Mouse (Mus musculus) CD4-positive, CD25-positive, alpha-beta regulatory T cell, adult 2 months (primary cell): ENCODE results near the gene Slc9a5.

Experiments
- DNase-seq: peaks from one replicate; pipeline ENCODE4 v3.0.0-alpha.2; 2012; ENCODE audit warnings: low read depth, low spot score

Slc9a5 gene

DNA sequence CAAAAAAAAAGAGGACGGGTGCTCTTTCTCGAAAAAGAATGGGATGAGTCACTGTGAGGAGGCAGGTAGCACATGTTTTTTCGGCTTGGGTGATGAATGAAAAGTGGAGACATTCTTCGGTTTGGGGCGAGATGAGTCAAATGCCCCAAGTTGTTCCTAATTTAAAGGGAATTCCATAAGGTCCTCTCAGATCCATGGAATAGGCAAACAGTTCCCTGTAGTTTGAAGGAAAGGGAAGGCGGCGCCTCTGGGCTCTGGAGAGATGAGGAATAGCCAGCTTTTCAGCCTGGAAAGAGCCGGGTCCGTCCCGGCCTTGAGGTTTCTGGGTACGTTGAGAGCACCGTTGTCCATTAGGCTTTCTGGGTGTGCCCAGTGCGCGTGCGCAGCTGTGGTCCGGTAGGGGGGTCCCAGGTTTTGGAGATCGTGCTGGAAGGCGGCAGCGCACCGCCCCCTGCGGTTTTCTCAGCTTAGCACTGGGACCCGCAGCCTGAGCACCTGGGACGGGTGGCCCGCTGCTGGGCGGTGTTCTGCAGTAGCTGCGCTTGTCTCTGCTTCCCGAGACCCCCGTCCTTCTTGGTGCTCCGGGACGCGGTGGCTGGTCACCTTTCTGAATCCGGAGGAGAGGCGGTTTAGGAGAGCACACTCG lies at the start of gene Slc9a5:
Gene Slc9a5, plus strand, starts transcription at position 394 of the 646 bp plus-strand sequence.
- peak; percentile 55 for DNase-seq

DNA sequence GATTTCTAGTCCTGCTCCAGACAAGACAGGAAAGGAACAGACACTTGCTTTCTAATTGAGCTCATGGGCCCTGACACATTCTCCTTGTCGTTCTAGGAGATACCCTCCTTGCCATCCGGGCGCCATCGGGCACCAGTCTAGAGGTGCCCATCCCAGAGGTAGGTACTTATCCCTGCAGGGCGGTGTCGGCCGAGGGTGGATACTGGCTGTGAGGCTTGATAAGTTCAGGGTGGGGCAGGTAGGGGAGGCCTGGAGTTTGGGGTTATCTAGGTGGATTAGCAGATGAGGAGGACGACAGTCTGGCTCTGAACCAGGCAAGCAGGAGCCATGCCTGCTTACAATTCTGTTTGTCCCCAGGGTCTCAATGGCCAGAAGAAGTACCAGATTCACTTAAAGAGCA lies 48.7 kb upstream of the Slc9a5 start:
- no peak for DNase-seq

DNA sequence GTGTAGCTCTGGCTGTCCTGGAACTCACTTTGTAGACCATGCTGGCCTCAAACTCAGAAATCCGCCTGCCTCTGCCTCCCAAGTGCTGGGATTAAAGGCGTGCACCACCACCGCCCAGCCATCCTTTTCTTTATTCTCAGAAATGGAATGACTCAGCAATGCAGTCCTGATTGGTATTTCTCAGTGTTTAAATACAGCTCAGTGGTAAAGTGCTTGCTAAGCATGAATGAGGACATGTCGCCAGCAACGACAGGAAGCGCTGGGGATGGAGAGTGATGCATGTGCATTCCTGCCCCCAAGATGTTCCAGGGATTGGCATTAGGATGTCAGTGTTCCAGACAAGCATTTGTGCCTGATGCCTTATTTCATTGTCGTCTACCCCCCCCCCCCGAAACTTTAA lies 45.2 kb upstream of the Slc9a5 start:
- no peak for DNase-seq

DNA sequence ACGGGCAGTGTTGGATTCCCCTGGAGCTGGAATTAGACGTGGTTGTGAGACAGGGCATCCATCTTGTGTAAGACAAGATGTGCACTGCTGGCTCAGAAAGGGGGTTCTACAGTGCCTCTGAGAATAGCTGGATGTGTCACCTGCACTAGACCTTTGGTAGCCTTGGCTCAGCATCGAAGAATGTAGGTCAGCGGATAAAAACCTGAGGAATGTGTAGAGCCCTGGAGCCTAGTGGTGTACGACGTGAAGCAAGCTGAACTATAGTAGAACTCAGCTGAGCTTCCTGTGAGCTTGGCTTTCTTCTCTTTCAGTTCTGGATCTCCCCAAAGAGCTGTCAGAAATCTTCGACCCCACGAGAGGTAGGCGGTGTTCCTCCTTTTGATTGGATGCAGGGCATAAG lies 44.8 kb upstream of the Slc9a5 start:
- DNase-seq, result no peak

DNA sequence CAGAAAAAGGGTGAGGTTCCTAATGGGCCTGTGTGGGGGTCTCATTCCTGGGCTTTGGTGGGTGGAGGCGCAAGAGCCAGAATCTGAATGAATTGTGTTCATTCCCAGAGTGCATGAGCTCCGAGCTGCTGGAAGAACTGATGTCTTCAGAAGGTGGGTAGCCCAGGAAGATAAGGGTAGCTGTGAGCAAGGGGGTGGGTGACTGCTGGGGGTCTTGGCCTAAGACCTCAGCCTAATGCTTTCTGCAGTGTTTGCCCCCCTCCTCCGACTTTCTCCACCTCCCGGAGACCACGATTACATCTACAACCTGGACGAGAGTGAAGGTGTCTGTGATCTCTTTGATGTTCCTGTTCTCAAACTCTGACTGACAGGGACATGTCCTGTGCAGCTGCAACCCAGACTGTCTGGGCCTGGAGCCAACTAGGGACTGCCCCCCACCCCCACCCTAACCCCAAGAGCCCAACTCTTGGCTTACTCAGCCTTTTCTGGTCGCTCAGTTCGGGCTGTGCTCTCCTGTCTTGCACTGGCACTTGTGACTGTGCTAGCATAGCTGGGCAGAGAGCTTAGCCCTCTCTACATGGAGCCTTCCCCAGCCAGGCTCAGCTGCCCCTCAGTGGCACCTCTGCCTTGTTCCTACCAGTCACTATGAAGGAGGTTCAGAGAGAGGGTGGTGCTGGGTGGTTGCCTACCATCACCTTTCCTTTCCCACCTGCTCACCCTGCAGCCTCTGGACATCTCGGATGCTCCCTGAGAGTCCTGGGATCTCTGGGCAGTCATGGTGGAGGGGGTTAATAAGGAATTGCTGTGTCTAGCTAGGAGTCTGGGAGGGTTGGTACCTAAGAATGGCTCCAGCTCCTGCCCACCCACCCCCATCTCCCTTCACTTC lies 44.1 kb upstream of the Slc9a5 start:
- peak; percentile 55 for DNase-seq

DNA sequence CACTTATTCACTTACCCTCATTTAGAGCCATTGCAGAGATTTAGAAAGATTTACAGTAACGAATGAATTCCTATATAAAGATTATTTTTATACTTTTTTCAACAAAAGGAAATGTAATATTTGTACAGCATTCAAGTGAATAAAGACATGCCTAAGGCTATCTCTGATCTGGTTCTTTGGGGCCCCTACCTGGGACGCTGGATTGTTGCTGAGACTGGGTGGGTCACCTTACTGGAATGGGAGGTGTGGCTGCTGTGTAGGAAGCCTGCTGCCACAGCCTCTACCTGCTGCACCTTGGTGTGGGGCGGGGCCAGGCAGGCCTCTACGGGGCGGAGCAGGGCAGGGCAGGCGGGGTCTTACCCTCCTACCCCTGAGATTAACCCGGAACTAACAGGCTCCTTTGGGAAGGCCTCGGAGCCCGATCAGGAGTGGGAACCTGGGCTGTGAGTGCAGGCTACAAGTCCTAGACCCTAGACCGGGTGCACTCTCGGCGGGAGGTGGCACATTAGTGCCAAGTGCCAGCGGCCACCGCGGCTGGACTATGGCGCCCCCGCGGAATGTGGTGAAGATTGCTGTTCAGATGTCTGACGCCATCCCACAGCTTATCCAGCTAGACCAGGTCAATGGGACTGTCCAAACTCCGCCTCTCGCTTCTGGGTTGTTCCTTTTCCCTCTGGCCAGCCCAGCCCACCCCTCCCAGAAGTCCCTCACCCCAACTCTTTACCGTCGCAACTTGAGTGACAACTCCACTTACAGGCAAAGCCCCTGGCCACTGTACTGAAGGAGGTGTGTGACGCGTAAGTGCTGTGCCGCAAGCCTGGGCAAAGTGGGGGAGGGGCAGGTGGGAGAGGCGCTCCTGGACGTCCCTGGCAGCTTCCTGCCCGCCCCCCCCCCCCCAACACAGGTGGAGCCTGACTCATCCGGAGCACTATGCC lies 43.2 kb upstream of the Slc9a5 start, which contains the start of gene Elmo3:
Gene Elmo3, plus strand, starts transcription at position 391 of the 935 bp plus-strand sequence.
- peak; percentile 68 for DNase-seq

DNA sequence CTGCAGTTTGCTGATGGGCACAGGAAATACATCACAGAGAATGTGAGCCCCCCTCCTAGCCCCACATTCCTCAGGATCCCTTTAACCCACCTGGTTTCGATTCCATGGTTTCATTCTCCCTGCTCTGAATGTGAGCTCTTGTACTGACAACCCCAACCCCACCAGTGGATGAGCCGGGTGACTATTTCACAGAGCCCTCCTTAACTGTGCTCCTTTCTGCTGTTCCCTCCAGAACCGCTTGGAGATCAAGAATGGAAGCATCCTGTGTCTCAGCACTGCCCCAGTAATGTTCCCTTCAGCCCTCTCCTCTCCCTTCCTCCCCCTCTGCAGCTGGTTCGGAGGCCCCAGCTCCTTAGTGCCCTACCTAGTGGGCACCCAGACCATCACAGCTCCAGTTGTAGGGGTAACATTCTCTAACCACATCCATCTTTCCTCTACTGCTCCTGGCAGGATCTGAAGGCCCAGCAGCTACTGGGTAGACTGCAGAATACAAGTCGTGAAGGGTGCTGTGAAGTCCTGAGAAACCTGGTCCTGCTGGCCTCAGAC lies 42.4 kb upstream of the Slc9a5 start:
- no peak for DNase-seq

DNA sequence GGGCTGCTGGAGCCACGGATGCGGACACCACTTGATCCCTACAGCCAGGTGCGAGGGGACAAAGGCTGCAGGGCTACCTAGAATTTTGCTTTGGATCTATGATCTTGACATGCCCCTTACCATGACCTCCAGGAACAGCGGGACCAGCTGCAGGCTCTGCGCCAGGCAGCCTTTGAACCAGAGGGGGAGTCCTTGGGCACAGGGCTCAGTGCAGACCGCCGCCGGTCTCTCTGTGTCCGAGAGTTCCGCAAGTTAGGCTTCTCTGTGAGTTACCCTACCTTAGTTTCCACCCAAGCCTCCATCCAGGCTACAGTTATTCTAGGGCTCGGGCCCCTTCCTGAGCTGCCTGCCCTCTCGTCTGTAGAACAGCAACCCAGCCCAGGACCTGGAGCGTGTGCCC lies 41.0 kb upstream of the Slc9a5 start:
- no peak for DNase-seq

DNA sequence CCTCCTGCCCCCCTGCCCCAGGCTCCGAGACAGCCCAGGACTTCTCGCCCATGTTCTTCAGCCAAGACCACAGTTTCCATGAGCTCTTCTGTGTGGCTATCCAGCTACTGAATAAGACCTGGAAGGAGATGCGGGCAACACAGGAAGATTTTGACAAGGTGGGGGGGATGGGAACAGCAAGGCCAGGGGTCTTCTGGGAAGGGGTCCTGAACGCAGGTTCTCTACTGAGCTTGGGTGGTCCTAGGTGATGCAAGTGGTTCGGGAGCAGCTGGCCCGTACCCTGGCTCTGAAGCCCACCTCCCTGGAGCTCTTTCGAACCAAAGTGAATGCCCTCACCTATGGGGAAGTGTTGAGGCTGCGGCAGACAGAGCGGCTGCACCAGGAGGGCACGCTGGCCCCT lies 40.2 kb upstream of the Slc9a5 start:
- DNase-seq, result no peak

DNA sequence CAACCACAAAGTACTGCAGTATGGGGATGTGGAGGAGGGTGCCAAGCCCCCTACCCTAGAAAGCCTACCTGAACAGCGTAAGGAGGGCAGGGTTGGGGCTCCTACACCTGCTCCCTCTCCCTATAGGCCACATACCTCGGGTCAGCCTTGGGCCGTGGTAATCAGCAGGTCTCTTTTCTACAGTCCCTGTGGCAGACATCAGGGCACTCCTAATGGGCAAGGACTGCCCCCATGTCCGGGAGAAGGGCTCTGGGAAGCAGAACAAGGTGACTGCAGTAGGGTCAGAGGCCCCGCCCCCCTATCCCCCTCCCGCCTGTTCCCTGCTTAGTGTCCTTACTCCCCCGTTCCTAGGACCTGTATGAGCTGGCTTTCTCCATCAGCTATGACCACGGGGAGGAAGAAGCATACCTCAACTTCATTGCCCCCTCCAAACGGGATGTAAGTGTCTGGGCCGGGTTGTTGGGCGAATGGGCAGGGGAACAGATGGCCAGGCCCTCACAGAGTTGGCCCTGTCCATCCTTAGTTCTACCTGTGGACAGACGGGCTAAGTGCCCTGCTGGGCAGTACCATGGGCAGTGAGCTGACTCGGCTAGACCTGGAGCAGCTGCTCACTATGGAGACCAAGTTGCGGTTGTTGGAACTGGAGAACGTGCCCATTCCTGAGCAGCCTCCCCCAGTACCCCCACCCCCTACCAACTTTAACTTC lies 39.3 kb upstream of the Slc9a5 start:
- DNase-seq, result no peak

DNA sequence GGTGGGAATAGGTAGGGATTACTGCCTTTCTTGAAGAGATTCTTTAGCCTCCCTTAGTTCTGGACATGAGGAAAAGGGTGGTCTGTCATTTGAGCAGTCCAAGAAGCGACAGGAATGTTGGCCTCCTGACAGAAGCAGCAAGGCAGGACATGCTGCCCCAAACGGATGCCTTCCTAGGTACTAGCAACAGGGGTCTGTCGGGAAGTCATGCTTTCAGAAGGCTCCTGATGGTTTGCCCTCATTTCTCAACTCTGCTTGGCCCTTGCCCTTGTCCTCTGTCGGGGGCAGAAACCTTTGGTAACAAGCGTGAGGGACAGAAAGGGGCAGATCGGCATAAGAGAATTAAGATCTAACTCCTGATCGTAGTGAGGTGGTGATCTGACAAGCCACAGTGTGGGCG lies 38.5 kb upstream of the Slc9a5 start:
- no peak for DNase-seq

DNA sequence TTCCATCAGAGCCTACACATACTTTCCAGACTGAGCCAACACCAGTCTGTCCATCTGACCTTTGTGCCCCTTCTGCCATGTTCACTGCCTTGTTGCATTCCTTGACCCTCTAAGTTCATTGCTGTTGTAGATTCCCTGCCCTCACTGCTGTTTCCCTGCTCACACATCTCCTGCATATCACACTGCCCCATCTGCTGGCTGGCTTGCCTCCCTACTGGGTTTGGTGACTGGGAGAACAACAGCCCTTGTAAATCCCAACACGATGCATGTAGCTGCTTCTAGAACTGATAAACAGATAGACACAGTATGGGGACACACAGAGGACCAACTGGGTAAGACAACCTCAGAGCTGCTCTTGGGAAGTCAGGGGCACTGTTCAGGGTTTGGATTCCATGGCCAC lies 36.9 kb upstream of the Slc9a5 start:
- DNase-seq, result no peak

DNA sequence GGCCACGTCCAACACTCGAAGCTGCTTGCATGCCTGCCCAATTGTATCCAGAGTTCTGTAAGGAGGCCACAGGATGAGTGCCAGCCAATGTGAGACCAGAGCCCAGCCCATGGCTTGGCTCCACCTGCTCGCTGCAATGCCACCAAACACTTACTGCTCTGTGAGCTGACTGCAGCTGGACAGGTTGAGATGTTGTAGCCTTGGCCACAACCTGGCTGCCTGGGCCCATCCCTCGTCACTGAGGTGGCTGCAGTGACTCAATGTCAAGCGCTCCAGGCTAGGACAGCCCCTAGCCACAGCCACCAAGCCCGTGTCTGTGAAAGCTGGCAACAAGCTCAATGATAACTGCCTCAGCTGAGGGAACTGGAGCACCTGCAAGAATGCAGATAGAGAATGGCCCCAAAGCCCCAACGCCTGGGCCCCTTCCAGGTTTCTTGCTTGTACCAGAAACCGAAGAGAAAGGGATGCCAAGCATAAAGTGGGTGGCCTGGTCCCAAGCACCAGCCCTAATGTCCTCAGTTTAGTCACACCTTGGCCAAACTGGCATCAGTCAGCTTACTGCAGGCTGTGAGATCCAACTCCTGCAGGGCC lies 35.7 kb upstream of the Slc9a5 start:
- no peak for DNase-seq

DNA sequence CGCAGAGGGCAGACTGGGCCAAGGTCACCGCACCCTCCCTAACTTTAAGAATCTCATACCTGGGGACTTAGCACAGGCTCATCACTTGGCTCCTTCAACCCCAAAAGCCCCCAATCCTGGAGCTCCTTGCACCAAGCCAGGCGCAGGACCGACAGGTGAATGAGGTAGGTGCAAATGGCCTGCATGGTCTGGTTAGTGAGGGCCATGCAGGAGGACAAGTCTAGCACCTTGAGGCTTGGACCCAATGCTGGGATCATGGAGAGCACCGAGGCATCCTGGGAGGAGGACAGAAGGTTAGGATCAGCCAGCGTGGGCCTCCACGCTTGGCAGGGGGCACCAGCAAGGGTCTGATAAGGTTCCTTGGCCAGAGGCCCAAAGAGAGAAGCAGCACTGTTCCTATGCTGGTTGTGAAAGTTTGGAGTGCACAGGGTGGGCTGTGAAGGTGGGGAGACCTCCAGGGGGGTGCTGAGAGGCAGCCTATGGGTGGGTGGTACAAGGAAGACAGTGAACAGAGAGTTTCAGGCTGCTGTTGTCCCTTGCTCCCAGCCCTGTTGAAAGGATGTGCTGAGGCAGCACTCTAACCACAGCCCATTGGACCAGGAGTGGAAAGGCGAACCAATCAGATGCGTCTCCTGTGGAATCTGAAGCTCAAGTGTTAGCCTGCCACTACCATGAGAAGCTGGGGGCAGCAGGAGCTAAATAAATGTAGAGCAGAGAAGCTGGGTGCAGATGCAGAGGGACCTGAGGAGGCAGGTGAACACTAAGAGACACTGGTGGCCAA lies 34.8 kb upstream of the Slc9a5 start:
- no peak for DNase-seq

DNA sequence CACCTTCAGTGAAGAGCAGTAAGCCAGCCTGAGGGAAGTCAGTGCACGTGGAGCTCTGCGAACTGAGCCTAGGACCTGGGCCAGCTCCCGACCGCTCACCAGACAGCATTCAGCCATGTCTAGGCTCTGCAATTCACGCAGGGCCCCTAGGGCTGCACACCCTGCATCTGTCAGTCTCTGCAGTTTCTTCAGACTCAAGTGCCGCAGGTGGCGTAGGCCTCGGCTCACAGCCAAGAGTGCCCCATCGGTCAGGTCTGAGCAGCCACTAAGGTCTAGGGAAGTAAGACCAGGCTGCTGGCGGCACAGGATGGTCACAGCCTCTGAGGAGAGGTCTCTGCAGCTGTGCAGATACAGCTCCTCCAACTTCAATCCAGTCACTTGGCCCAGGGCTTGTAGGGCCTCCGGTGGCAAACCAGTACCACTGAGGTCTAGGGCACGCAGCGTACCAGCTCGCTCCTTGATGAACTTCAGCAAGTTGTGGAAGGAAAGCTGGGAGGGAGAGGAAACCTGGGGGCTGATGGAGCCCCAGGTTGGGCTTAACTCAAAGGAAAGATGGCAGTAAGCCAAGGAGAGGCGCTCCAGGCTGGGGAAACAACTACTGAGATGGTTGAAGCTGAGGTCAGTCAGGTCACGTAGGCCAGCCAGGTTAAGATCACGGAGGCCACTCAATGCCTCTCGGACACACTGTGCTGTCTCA lies 33.4 kb upstream of the Slc9a5 start:
- no peak for DNase-seq

DNA sequence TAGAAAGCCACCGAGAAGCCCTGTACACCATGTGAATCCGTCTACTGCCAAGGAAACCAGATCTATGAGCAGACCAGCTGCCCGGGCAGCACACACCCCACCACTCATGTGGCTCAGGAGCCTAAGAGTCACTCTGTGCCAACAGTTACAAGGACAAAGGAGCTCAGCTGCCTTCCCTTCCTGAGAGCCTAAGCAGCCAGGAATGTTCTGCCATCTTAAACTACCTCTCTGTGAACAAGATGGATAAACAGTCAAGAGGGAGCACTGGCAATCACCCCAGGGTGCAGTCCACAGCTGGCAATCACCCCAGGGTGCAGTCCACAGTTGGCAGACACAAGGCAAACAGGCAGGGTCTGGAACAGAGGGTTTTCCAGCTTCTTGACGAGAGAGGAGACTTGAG lies 30.7 kb upstream of the Slc9a5 start:
- no peak for DNase-seq

DNA sequence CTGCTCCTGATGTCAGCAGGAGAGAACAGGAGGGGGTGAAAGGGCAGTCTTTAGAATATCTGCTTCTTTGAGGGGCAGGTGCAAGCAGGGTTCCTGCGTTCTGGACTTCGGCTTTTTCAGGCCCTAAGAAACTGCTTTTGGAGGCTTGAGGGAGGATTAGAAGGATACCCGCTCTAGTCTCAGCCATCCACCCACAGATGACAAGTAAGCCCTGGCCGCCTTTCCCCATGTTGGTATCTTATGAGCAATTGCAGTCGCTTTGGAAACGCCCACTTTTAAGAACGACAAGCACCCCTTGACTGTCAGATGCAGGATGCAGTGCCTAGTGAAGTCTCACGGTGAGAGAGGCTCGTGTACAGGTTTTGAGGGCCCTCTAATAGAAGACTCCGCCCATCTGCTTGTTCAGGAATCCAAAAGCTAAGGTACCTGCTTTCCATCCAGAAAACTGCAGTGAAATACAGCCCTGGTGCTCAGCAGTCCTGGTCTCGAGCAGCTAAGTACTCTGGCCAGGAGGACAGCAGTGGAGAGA lies 29.9 kb upstream of the Slc9a5 start:
- no peak for DNase-seq

DNA sequence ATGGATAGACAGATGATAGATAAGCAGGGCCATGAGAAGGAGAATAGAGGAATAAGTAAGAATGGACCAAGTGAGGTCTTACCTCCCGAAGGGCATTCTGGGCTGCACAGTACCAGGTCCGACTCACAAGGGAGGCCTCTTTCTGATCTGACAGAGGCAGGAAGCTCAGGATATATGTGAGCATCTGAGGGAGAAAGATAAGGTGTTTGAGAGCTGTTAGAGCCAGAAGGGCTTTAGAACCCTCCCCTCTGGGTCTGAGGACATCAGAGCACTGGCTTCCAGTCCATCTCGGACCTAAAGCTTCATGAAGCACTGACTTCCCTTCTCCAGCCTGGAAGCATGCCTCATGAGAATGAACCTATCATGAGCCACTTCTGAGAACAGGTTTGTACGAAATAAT lies 25.5 kb upstream of the Slc9a5 start:
- no peak for DNase-seq

DNA sequence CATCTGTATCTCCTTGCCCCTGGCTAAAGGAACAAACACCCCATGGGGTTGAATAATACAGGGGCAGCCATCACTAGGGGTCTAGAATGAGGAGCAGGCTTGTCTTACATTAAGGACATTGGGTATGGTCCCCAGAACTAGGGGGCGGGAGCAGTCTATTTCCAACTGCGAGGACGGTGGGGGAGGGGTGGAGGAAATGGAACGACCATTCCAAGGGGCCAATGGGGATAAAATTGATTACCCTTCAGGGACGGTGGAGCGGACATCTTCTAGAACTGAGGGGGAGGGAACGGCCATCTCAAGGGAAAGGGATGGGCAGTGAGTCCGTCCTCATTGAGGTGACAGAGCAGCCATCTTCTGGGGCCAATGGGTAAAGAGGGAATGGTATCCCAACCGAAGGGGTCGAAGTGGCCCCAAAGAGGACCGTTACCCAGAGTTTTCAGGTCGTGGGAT lies 23.0 kb upstream of the Slc9a5 start:
- no peak for DNase-seq
